Mouse (Mus musculus) neural tube, embryonic 13.5 days (tissue): ENCODE data around the gene Tm6sf2. TPM values are rescaled to one million over a fixed set of nuclear protein-coding genes. Genes with fewer than 3 reads are reported as not detected.

ENCODE experiments used
- ATAC-seq: fragments of 200-750 bp; cut with Nextera tagmentation; 2 replicates; pipeline ENCODE4 v1.8.0; 2017; ENCODE audit warnings: low read depth, mild to moderate bottlenecking, moderate TSS enrichment, moderate library complexity
- H3K27ac ChIP-seq: fragments of 300-500 bp; sonication (generic); replicated peaks from 2 replicates; pipeline ENCODE4 v1.5.1; 2015; ENCODE audit warnings: moderate library complexity, mild to moderate bottlenecking, inconsistent platforms
- H3K27me3 ChIP-seq: fragments of 300-500 bp; sonication (generic); 2 replicates; pipeline ENCODE4 v1.6.1; 2015; ENCODE audit warnings: mild to moderate bottlenecking, inconsistent platforms
- H3K36me3 ChIP-seq: fragments of 300-500 bp; sonication (generic); 2 replicates; pipeline ENCODE4 v1.6.1; 2015; ENCODE audit warnings: mild to moderate bottlenecking, inconsistent platforms
- H3K4me1 ChIP-seq: fragments of 300-500 bp; sonication (generic); replicated peaks from 2 replicates; pipeline ENCODE4 v1.6.1; 2015; ENCODE audit warnings: inconsistent platforms
- H3K4me2 ChIP-seq: fragments of 300-500 bp; sonication (generic); 2 replicates; pipeline ENCODE4 v1.6.1; 2015; ENCODE audit warnings: inconsistent platforms, mild to moderate bottlenecking, moderate library complexity
- H3K4me3 ChIP-seq: fragments of 300-500 bp; sonication (generic); 2 replicates; pipeline ENCODE4 v1.5.1; 2015; ENCODE audit warnings: mild to moderate bottlenecking, inconsistent platforms
- H3K9ac ChIP-seq: fragments of 300-500 bp; sonication (generic); 2 replicates; pipeline ENCODE4 v1.6.1; 2015; ENCODE audit warnings: moderate library complexity, mild to moderate bottlenecking, inconsistent platforms
- H3K9me3 ChIP-seq: fragments of 300-500 bp; sonication (generic); 2 replicates; pipeline ENCODE4 v1.6.1; 2016; ENCODE audit warnings: inconsistent platforms
- WGBS: fragments of 180-500 bp; shearing (Covaris S2); methylation state at CpG from one replicate; pipeline ENCODE4 v1.1.7; 2015; 5-methylcytosine and 5-hydroxymethylcytosine counted together
- microRNA-seq: library from miRNA; unstranded; fragments of <30 nt; microRNA quantifications from one replicate; pipeline ENCODE4, GENCODE M21; 2016
- polyA plus RNA-seq: library from polyadenylated mRNA; unstranded; fragments of >200 nt; fragmentation: Nextera tagmentation; extraction: Ambion mirVana; gene quantifications from 2 replicates; pipeline ENCODE4 v1.2.1, GENCODE M21; 2015

Gene Tm6sf2
- polyA plus RNA-seq, 1 experiment from 2014 or later = 1.7 TPM

- no peaks in the 10 kb centered on the region for H3K36me3 ChIP-seq
- peaks cover 17% of the 10 kb centered on the region; the same call in 1 of the 2 replicates for H3K27me3 ChIP-seq
- H3K4me2 ChIP-seq = no peak overlapping the region
- no peak overlapping the region for H3K4me3 ChIP-seq
- H3K9ac ChIP-seq = no peak overlapping the region
- peaks cover 15% of the 10 kb centered on the region for H3K4me1 ChIP-seq
- 54% methylated on average over 2 of the region's 2 CpGs for WGBS
- H3K27ac ChIP-seq = no peak overlapping the region
- H3K9me3 ChIP-seq = no peaks in the 10 kb centered on the region
- ATAC-seq = no peak
Observed at GRCm38 (mm10) chr8:70122863-70123262, 50.1 kb downstream of the Tm6sf2 start.

DNA sequence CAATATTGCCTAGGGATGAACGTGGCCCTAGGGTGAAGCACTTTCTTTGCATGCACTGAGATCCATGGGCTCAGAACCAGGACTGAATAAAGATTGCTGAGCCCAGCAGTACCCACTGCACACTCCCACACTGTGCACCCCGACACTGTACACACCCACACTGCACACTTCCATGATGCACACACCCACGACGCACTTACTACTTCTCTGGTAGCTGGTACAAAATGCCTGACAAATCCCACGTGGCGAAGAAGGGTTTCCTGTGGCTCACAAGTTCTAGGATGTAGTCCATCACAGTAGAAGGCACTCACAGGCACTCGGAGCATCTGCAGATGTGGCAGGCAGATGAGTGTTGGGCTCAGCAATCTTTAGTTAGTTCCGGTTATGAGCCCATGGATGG, 52.3 kb downstream of the Tm6sf2 start:
- Histone ChIP-seq H3K4me3 (no peak overlapping the region), H3K36me3 (no peaks in the 10 kb centered on the region), H3K27ac (no peak overlapping the region), H3K9me3 (no peaks in the 10 kb centered on the region), H3K4me1 (peaks cover 20% of the 10 kb centered on the region), H3K9ac (no peak overlapping the region), H3K27me3 (peaks cover 17% of the 10 kb centered on the region; the same call in 1 of the 2 replicates), H3K4me2 (no peak overlapping the region)
- WGBS = 68% methylated on average over 8 of the region's 8 CpGs
- no peak for ATAC-seq

- Histone ChIP-seq H3K27ac (peak overlapping the region; percentile 79), H3K9me3 (no peaks in the 10 kb centered on the region), H3K4me1 (peaks cover 33% of the 10 kb centered on the region), H3K4me2 (0 out of 2 replicates have a peak overlapping the region, but pooled peaks have one; percentile 3), H3K4me3 (no peak overlapping the region), H3K9ac (0 out of 2 replicates have a peak overlapping the region, but pooled peaks have one; percentile 26), H3K27me3 (peaks cover 10% of the 10 kb centered on the region; the same call in 1 of the 2 replicates), H3K36me3 (peaks cover 12% of the 10 kb centered on the region)
- no peak for ATAC-seq
- WGBS = 77% methylated on average over 3 of the region's 3 CpGs
Observed at GRCm38 (mm10) chr8:70128435-70128834, 55.7 kb downstream of the Tm6sf2 start.

DNA sequence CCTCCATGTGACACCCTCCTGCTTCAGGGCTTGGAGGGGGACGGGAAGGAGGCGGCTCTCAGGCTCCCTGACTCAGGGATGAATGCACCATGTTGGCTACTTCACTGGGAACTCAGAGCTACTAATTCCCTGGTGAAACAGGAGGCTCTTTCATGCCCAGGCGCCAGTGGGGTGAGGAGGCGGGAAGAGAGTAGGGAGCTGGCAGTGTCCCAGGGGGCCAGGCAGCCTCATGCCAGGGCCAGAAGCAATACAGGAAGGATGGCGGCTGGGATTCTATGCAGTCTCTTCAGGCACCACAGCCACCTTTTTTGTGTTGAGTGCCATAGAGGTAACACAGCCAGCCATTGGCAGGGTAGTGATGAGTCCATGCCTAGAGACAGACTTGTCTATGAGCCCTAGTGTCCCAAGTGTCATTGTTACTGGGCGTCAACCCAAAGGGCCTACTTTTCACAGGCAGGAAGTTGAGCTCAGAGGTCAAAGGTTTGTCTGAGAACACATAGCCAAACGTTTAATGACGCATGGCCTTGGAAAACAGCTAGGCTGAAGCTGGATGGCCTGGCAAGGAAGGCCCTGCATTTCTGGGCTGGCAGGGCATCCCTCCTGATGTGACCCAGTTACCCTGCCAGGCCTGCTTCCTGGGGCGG, 56.7 kb downstream of the Tm6sf2 start:
- WGBS = 51% methylated on average over 9 of the region's 9 CpGs
- Histone ChIP-seq H3K36me3 (peaks cover 22% of the 10 kb centered on the region), H3K9ac (no peak overlapping the region), H3K4me2 (no peak overlapping the region), H3K27ac (peak overlapping the region; percentile 79), H3K27me3 (peaks cover under 1% of the 10 kb centered on the region; the same call in 1 of the 2 replicates), H3K4me3 (no peak overlapping the region), H3K9me3 (no peaks in the 10 kb centered on the region), H3K4me1 (peaks cover 33% of the 10 kb centered on the region)
- peak; percentile 70 for ATAC-seq

Small RNA genes lying within 50 kb of the gene (microRNA-seq; reads per million reads assigned to microRNA genes)
- gene Mir7066 = 1.3 reads per million

Other genes starting within 250 kb of the Tm6sf2 start
- 50.9 and 58.8 TPM in 2 replicates for gene Pbx4, start 240.4 kb upstream of the Tm6sf2 start, polyA plus RNA-seq
- 3.1 and 3.9 TPM in 2 replicates for gene Cilp2, start 185.2 kb upstream of the Tm6sf2 start, polyA plus RNA-seq
- gene Tssk6, start 170.7 kb upstream of the Tm6sf2 start, polyA plus RNA-seq = 3.4 TPM in 2 replicates
- 169 and 186 TPM in 2 replicates for gene Ndufa13, start 170.4 kb upstream of the Tm6sf2 start, polyA plus RNA-seq
- 10.0 and 12.1 TPM in 2 replicates for gene Yjefn3, start 170.2 kb upstream of the Tm6sf2 start, polyA plus RNA-seq
- 30.6 and 31.8 TPM in 2 replicates for gene Gatad2a, start 76.5 kb upstream of the Tm6sf2 start, polyA plus RNA-seq
- 68.1 and 68.7 TPM in 2 replicates for gene Mau2, start 30.2 kb upstream of the Tm6sf2 start, polyA plus RNA-seq
- 57.7 and 59.2 TPM in 2 replicates for gene Sugp1, start 30.1 kb upstream of the Tm6sf2 start, polyA plus RNA-seq
- 0.35 and 0.51 TPM in 2 replicates for gene Hapln4, start 10.5 kb downstream of the Tm6sf2 start, polyA plus RNA-seq
- gene Ncan, start 47.9 kb downstream of the Tm6sf2 start, polyA plus RNA-seq = 131 and 136 TPM in 2 replicates
- gene Nr2c2ap, start 58.4 kb downstream of the Tm6sf2 start, polyA plus RNA-seq = 34.8 and 40.6 TPM in 2 replicates
- 11.9 and 12.6 TPM in 2 replicates for gene Rfxank, start 66.2 kb downstream of the Tm6sf2 start, polyA plus RNA-seq
- gene Borcs8, start 66.6 kb downstream of the Tm6sf2 start, polyA plus RNA-seq = 54.5 and 56.0 TPM in 2 replicates
- 0.52 and 0.53 TPM in 2 replicates for gene Mef2b, start 66.8 kb downstream of the Tm6sf2 start, polyA plus RNA-seq
- gene Tmem161a, start 99.4 kb downstream of the Tm6sf2 start, polyA plus RNA-seq = 46.6 and 47.4 TPM in 2 replicates
- gene Slc25a42, start 139.4 kb downstream of the Tm6sf2 start, polyA plus RNA-seq = 5.5 and 6.4 TPM in 2 replicates
- 64.8 and 72.5 TPM in 2 replicates for gene Sugp2, start 161.3 kb downstream of the Tm6sf2 start, polyA plus RNA-seq
- 81.9 and 85.7 TPM in 2 replicates for gene Armc6, start 161.5 kb downstream of the Tm6sf2 start, polyA plus RNA-seq
- 49.6 and 52.1 TPM in 2 replicates for gene Homer3, start 209.9 kb downstream of the Tm6sf2 start, polyA plus RNA-seq
- gene Ddx49, start 229.6 kb downstream of the Tm6sf2 start, polyA plus RNA-seq = 41.9 and 51.9 TPM in 2 replicates
- gene Cope, start 229.6 kb downstream of the Tm6sf2 start, polyA plus RNA-seq = 271 and 278 TPM in 2 replicates
- 23.3 and 26.2 TPM in 2 replicates for gene Cers1, start 242.9 kb downstream of the Tm6sf2 start, polyA plus RNA-seq